1 mouse cellular context compared by ENCODE assay signal in the genomic region with DNA sequence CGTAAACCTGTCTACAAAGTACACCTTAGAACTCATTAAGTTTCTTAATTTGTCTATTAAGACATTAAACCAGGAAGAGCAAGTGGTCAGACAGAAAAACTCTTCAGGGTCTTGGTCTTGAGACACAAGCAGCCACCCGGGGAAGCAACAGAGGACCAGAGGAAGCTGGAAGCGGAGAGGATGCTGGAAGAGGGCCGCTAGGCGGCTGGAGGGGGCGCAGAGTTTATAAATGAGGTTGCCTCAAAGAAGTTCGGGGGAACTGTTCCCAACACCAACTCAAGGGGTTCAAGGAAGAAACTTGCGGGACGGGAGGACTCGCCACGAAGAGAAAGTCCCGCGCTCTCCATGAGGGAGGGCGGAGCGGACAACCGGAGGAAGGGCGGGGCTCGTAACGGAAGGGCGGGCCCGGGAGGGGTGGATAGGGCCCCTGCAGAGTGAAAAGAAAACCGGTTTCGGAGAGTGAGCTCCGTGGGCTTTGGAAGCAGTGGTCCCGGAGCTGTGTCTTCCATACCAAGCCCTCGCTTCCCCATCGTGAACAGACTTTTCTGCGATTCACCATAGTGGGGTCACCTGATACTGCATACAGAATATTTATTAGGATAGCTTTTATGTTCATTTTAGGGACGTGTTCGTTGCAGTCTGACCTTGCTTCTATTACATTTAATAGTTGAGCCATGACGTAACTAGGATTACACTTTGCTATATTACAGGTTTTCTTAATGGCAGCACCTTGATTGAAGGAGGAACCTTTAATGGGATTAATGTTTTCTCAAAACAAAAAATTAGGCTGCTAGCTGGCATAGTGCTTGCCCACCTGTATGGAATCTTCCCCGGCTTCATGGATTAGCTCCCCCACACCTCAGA.
TF ChIP-seq lines count a peak whose summit lies in the region.

No protein-coding gene starts in this region.

TF ChIP-seq in MEL, 35 proteins besides CTCF, POLR2A, EP300 and RAD21:
- TF ChIP-seq HCFC1 (IDR thresholded peaks at IDR 0.05; ENCODE audit: low read depth, low read length) (peak; percentile 60; the same call in 1 of the 2 replicates), TCF12 (IDR thresholded peaks at IDR 0.05; ENCODE audit: low read depth, low read length) (peak; percentile 38; the same call in 1 of the 2 replicates), ZMIZ1 (IDR thresholded peaks at IDR 0.05; ENCODE audit: low read depth, low read length) (peak; percentile 79; the same call in 1 of the 2 replicates), NELFE (IDR thresholded peaks at IDR 0.05; ENCODE audit: low read depth, low read length) (peak; percentile 95), SMC3 (IDR thresholded peaks at IDR 0.05; ENCODE audit: low read depth, low read length) (no peak), POLR2AphosphoS2 (IDR thresholded peaks at IDR 0.05; ENCODE audit: low read length) (peak; percentile 95), GABPA (IDR thresholded peaks at IDR 0.05; ENCODE audit: low read depth, low read length) (no peak), MYC (IDR thresholded peaks at IDR 0.05; ENCODE audit: low read depth, low read length) (peak; percentile 66; the same call in 1 of the 2 replicates), ZKSCAN1 (IDR thresholded peaks at IDR 0.05; ENCODE audit: low read depth, low read length) (no peak), TBP (IDR thresholded peaks at IDR 0.05; ENCODE audit: low read depth, low read length) (peak; percentile 92), MAX (IDR thresholded peaks at IDR 0.05; ENCODE audit: low read length) (no peak), ETS1 (IDR thresholded peaks at IDR 0.05; ENCODE audit: low read depth, low read length) (0 out of 2 replicates have a peak, but pooled peaks have one; percentile 18), SIN3A (IDR thresholded peaks at IDR 0.05; ENCODE audit: low read length) (peak; percentile 83)
